Comparison of ENCODE assay signal across 16 mouse cellular contexts in genomic region chr2:123655551-123655950, GRCm38 (mm10).
"Had no signal": no experiment of that assay in that cellular context is flagged by ENCODE, and none has a peak within 500 bp of the region (broad histone marks: within the 10 kb centered on the region; RNA-seq: fewer than 3 reads in every experiment).

No protein-coding gene starts in this region.

- H3K9me3 ChIP-seq: lung, embryonic 15.5 days; midbrain, embryonic 13.5 days; midbrain, embryonic 15.5 days; neural tube, embryonic 12.5 days; stomach, embryonic 15.5 days had no signal

- H3K27ac ChIP-seq: lung, embryonic 15.5 days; macrophage; midbrain, embryonic 13.5 days; midbrain, embryonic 15.5 days; neural tube, embryonic 12.5 days; stomach, embryonic 15.5 days; stomach, postnatal 0 days had no signal

- DNase-seq: lung, adult 2 months; lung, postnatal 14 days; lung, postnatal 36 days; right cerebral cortex, postnatal 14 days; thymus, adult 18-20 months; thymus, postnatal 14 days; thymus, postnatal 36 days had no signal

- H3K4me3 ChIP-seq: lung, embryonic 15.5 days; megakaryocyte, embryonic 14.5 days; midbrain, embryonic 13.5 days; midbrain, embryonic 15.5 days; neural tube, embryonic 12.5 days; stomach, embryonic 15.5 days had no signal

- H3K27me3 ChIP-seq: lung, embryonic 15.5 days; megakaryocyte, embryonic 14.5 days; midbrain, embryonic 13.5 days; midbrain, embryonic 15.5 days; neural tube, embryonic 12.5 days; stomach, embryonic 15.5 days had no signal

- H3K4me1 ChIP-seq: lung, embryonic 15.5 days; megakaryocyte, embryonic 14.5 days; midbrain, embryonic 13.5 days; midbrain, embryonic 15.5 days; neural tube, embryonic 12.5 days; stomach, embryonic 15.5 days had no signal

- ATAC-seq: lung, postnatal 0 days; midbrain, embryonic 13.5 days; midbrain, embryonic 15.5 days had no signal

- H3K36me3 ChIP-seq: lung, embryonic 15.5 days; midbrain, embryonic 13.5 days; midbrain, embryonic 15.5 days; neural tube, embryonic 12.5 days; stomach, embryonic 15.5 days had no signal
